Mouse (Mus musculus) MEL (cell line): ENCODE measurements around the gene Gm20388.

Experiments
- CHD1 ChIP-seq: IDR thresholded peaks from 2 replicates; pipeline ENCODE4 v1.6.1; 2012; ENCODE audit warnings: low read depth, mild to moderate bottlenecking, inconsistent platforms, low read length, improper control_type of control experiment
- CTCF ChIP-seq, 3 experiments: IDR thresholded peaks in 2 of 3; conservative IDR thresholded peaks in 1 of 3; 2 replicates each; pipeline ENCODE4 v1.5.1; 2011 to 2012; ENCODE audit warnings: low read length in 3 of 3, low read depth in 2 of 3, mild to moderate bottlenecking in 2 of 3, improper control_type of control experiment in 1 of 3, inconsistent platforms in 1 of 3, mixed read lengths in 1 of 3, moderate library complexity in 1 of 3; ENCODE audit not compliant: control insufficient read depth in 1 of 3, insufficient read depth in 1 of 3, poor library complexity in 1 of 3, severe bottlenecking in 1 of 3
- E2F4 ChIP-seq: IDR thresholded peaks from 2 replicates; pipeline ENCODE4 v1.6.1; 2011; ENCODE audit warnings: low read depth, low read length, improper control_type of control experiment, borderline replicate concordance
- EP300 ChIP-seq, 2 experiments: IDR thresholded peaks; 2 replicates each; pipeline ENCODE4 v1.6.1; 2011; ENCODE audit warnings: improper control_type of control experiment in 2 of 2, low read length in 2 of 2, low read depth in 1 of 2, mild to moderate bottlenecking in 1 of 2
- GABPA ChIP-seq: IDR thresholded peaks from 2 replicates; pipeline ENCODE4 v1.6.1; 2012; ENCODE audit warnings: low read depth, mild to moderate bottlenecking, inconsistent platforms, low read length, improper control_type of control experiment, moderate library complexity
- MAX ChIP-seq: IDR thresholded peaks from 2 replicates; pipeline ENCODE4 v1.6.1; 2011; ENCODE audit warnings: low read length, improper control_type of control experiment
- MAZ ChIP-seq: IDR thresholded peaks from 2 replicates; pipeline ENCODE4 v1.6.1; 2012; ENCODE audit warnings: low read depth, mild to moderate bottlenecking, inconsistent platforms, low read length, improper control_type of control experiment
- POLR2A ChIP-seq, 2 experiments: IDR thresholded peaks; 2 replicates each; pipeline ENCODE4 v1.6.1; 2011 to 2012; ENCODE audit warnings: low read length in 2 of 2, mild to moderate bottlenecking in 2 of 2, control low read depth in 1 of 2, improper control_type of control experiment in 1 of 2, low read depth in 1 of 2, moderate library complexity in 1 of 2; ENCODE audit not compliant: control insufficient read depth in 1 of 2, insufficient read depth in 1 of 2, poor library complexity in 1 of 2

DNA sequence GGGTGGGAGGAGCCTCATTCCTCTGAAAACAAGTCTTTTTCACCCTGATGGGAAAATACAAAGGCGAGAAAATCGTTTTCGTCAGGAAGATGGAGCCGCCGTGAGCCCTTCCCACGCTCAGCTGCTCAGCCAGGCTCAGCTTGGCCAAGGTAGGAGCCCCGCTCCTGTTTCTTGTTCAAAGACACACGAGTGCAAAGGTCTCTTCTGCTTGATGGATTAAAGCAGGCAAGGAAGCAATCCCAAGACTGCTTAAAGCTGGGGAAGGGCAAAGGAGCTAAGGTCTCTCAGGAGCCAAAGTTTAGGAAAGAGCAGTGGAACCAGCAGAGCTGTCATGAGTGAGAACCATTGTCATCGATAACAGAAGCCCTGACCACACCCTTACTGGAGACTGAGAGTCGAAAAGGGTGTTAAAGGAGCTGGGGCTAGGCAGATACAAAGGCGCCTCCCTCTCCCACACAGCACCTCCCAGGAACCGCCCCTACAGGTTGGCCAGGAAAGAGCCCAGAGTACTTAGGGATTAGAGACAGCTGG lies 3809.9 kb downstream of the Gm20388 start:
- TF ChIP-seq CTCF (IDR thresholded peaks at IDR 0.05 in 2 of 3, conservative IDR thresholded peaks at IDR 0.05 in 1 of 3; ENCODE audit: control insufficient read depth in 1 of 3, insufficient read depth in 1 of 3, low read depth in 2 of 3, low read length in 3 of 3, poor library complexity in 1 of 3, severe bottlenecking in 1 of 3) (no peak), POLR2A (IDR thresholded peaks at IDR 0.05; ENCODE audit: control insufficient read depth in 1 of 2, insufficient read depth in 1 of 2, low read depth in 1 of 2, low read length in 2 of 2, poor library complexity in 1 of 2) (no peak), MAX (no peak), CHD1 (no peak), E2F4 (no peak), EP300 (IDR thresholded peaks at IDR 0.05; ENCODE audit: low read depth in 1 of 2, low read length in 2 of 2) (no peak), GABPA (no peak), MAZ (no peak)
